ENCODE assay signal across 8 mouse cellular contexts in the genomic region with DNA sequence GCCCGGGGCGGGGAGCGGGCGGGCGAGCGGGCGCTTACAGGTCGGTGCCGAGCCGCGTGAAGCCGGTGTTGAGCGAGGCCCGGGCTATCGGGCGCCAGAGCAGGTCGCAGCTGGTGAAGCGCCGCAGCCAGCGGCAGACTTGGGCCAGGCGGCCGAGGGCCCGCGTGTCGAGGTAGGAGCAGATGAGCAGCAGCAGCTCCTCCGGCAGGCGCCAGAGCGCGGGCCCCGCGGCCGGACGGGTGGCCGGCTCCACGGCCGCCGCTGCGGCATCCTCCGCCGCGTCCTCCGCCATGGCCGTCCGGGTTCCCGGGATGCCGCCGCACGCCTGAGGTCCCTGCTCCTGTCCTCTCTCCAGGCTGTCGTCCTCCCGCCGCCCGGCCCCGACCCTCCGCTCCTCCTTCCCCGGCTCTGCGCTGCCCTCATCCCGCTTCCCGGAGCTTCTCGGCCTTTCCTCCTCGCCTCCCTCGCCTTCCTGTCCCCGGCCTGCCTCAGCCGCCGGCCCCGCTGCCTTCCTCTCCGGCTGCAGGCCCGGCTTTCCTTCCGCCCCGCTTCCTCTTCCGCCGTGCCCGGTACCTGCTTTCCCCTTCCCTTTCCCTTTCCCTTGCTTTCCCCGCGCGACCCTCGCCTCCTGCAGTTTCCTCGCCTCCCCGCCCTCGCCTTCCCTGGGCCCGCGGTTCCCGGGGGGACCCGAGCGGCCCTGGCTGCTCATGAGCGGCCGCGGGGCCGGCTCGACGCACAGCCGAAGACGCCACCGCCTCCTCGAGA. TPM values are rescaled to one million over a fixed set of nuclear protein-coding genes. Genes with fewer than 3 reads are reported as not detected.
DNase-seq lines count a peak whose midpoint lies in the region; ATAC-seq and TF ChIP-seq lines count a peak whose summit lies in the region.

A gene (minus strand): TSS at position 575 of the 765 bp plus-strand sequence.

- TF ChIP-seq CTCF in bone marrow, adult 2 months (IDR thresholded peaks at IDR 0.05; ENCODE audit: control insufficient read depth, insufficient read depth, low read length) = no peak
- TF ChIP-seq CTCF in embryonic fibroblast, embryonic 13.5 days (IDR thresholded peaks at IDR 0.05; ENCODE audit: borderline replicate concordance, insufficient read depth, low read length) = no peak
- TF ChIP-seq CTCF in spleen, adult 2 months (IDR thresholded peaks at IDR 0.05; ENCODE audit: extremely low read depth, insufficient read depth, insufficient read length, insufficient replicate concordance) = no peak

- peak; percentile 84 for ATAC-seq in kidney, embryonic 14.5 days (ENCODE audit: low FRiP score, low TSS enrichment)
- ATAC-seq in limb, embryonic 13.5 days (ENCODE audit: low FRiP score, low read depth) = peak; percentile 83
- peak; percentile 90 for ATAC-seq in midbrain, embryonic 14.5 days (ENCODE audit: low FRiP score, low TSS enrichment)

- peak within 1 kb of the TSS; percentile 72 for H3K4me3 ChIP-seq in bone marrow, adult 2 months (replicated peaks; ENCODE audit: control insufficient read depth, low read depth, low read length)
- peak within 1 kb of the TSS; percentile 58 for H3K4me3 ChIP-seq in embryonic fibroblast, embryonic 13.5 days (ENCODE audit: insufficient read depth, low read length)
- H3K4me3 ChIP-seq in heart, embryonic 10.5 days = peak within 1 kb of the TSS; percentile 93
- peak within 1 kb of the TSS; percentile 92 for H3K4me3 ChIP-seq in kidney, embryonic 14.5 days (ENCODE audit: low read length)
- peak within 1 kb of the TSS; percentile 90 for H3K4me3 ChIP-seq in limb, embryonic 13.5 days
- peak within 1 kb of the TSS; percentile 78 for H3K4me3 ChIP-seq in midbrain, embryonic 14.5 days (replicated peaks; ENCODE audit: low read depth, low read length)
- peak within 1 kb of the TSS; percentile 98 for H3K4me3 ChIP-seq in spleen, adult 2 months (ENCODE audit: extremely low read depth, insufficient read depth, insufficient read length)

- peak within 1 kb of the TSS; percentile 99 for H3K9ac ChIP-seq in kidney, embryonic 14.5 days (ENCODE audit: low read depth, low read length)
- peak within 1 kb of the TSS; percentile 99 for H3K9ac ChIP-seq in limb, embryonic 13.5 days
- H3K9ac ChIP-seq in midbrain, embryonic 14.5 days (replicated peaks; ENCODE audit: low read length) = peak within 1 kb of the TSS; percentile 98

- WGBS in bone marrow, adult 2 months = under 1% methylated on average over 63 of the region's 94 CpGs
- under 1% methylated on average over 83 of the region's 94 CpGs for WGBS in heart, embryonic 10.5 days
- under 1% methylated on average over 62 of the region's 94 CpGs for WGBS in kidney, embryonic 14.5 days
- WGBS in limb, embryonic 13.5 days = under 1% methylated on average over 93 of the region's 94 CpGs
- whole genome bisulfite sequencing in midbrain, embryonic 14.5 days = under 1% methylated on average over 91 of the region's 94 CpGs
- under 1% methylated on average over 88 of the region's 94 CpGs for WGBS in spleen, adult 2 months

- no peaks in the 10 kb centered on the region for H3K27me3 ChIP-seq in heart, embryonic 10.5 days (ENCODE audit: insufficient read depth, poor library complexity, severe bottlenecking)
- no peaks in the 10 kb centered on the region for H3K27me3 ChIP-seq in kidney, embryonic 14.5 days (ENCODE audit: control insufficient read depth, insufficient read depth, low read length)
- H3K27me3 ChIP-seq in limb, embryonic 13.5 days = no peaks in the 10 kb centered on the region
- no peaks in the 10 kb centered on the region for H3K27me3 ChIP-seq in midbrain, embryonic 14.5 days (ENCODE audit: control insufficient read depth, insufficient read depth, low read length)
- H3K27me3 ChIP-seq in spleen, adult 2 months (ENCODE audit: control insufficient read depth, insufficient read depth, low read length) = no peaks in the 10 kb centered on the region

- H3K4me1 ChIP-seq in bone marrow, adult 2 months (ENCODE audit: control insufficient read depth, insufficient read depth, low read length) = peaks cover 3% of the 10 kb centered on the region
- H3K4me1 ChIP-seq in embryonic fibroblast, embryonic 13.5 days (ENCODE audit: control insufficient read depth, insufficient read depth, low read length) = 0 out of 2 replicates have a peak, but pooled peaks cover 5% of the 10 kb centered on the region
- H3K4me1 ChIP-seq in heart, embryonic 10.5 days = peaks cover 37% of the 10 kb centered on the region
- peaks cover 29% of the 10 kb centered on the region for H3K4me1 ChIP-seq in kidney, embryonic 14.5 days (ENCODE audit: control insufficient read depth, insufficient read depth, low read length)
- peaks cover 42% of the 10 kb centered on the region for H3K4me1 ChIP-seq in limb, embryonic 13.5 days
- peaks cover 28% of the 10 kb centered on the region for H3K4me1 ChIP-seq in midbrain, embryonic 14.5 days (ENCODE audit: control insufficient read depth, insufficient read depth, low read length)
- peaks cover 3% of the 10 kb centered on the region; the same call in 1 of the 2 replicates for H3K4me1 ChIP-seq in spleen, adult 2 months (ENCODE audit: control insufficient read depth, insufficient read depth, insufficient read length)

- peak within 1 kb of the TSS; percentile 77 for H3K4me2 ChIP-seq in kidney, embryonic 14.5 days (replicated peaks; ENCODE audit: low read depth, low read length)
- H3K4me2 ChIP-seq in limb, embryonic 13.5 days (replicated peaks) = peak within 1 kb of the TSS; percentile 72
- H3K4me2 ChIP-seq in midbrain, embryonic 14.5 days (ENCODE audit: low read length) = peak within 1 kb of the TSS; percentile 74

- no peaks in the 10 kb centered on the region for H3K36me3 ChIP-seq in heart, embryonic 10.5 days
- no peaks in the 10 kb centered on the region for H3K36me3 ChIP-seq in kidney, embryonic 14.5 days (ENCODE audit: control insufficient read depth, insufficient read depth, low read length)
- no peaks in the 10 kb centered on the region for H3K36me3 ChIP-seq in limb, embryonic 13.5 days
- H3K36me3 ChIP-seq in midbrain, embryonic 14.5 days (ENCODE audit: control insufficient read depth, insufficient read depth, low read length) = no peaks in the 10 kb centered on the region
- no peaks in the 10 kb centered on the region for H3K36me3 ChIP-seq in spleen, adult 2 months (ENCODE audit: control insufficient read depth, insufficient read depth, low read length)

- peak within 1 kb of the TSS; percentile 83 for H3K27ac ChIP-seq in bone marrow, adult 2 months (ENCODE audit: control insufficient read depth, insufficient read depth, low read depth, low read length, poor library complexity)
- H3K27ac ChIP-seq in embryonic fibroblast, embryonic 13.5 days (ENCODE audit: insufficient read depth, low read length) = peak within 1 kb of the TSS; percentile 62
- H3K27ac ChIP-seq in heart, embryonic 10.5 days = peak within 1 kb of the TSS; percentile 100
- H3K27ac ChIP-seq in kidney, embryonic 14.5 days (ENCODE audit: low read depth, low read length) = peak within 1 kb of the TSS; percentile 97
- H3K27ac ChIP-seq in limb, embryonic 13.5 days = peak within 1 kb of the TSS; percentile 97
- H3K27ac ChIP-seq in midbrain, embryonic 14.5 days (replicated peaks; ENCODE audit: low read depth, low read length) = peak within 1 kb of the TSS; percentile 96
- H3K27ac ChIP-seq in spleen, adult 2 months (ENCODE audit: insufficient read depth, low read length) = peak within 1 kb of the TSS; percentile 98

- peak; percentile 78 to 81 for DNase-seq in B cell, adult 2 months
- DNase-seq in heart, embryonic 10.5 days (ENCODE audit: low spot score) = peak; percentile 87
- peak; percentile 85 for DNase-seq in midbrain, embryonic 14.5 days
- peak; percentile 47 to 58 for DNase-seq in spleen, adult 2 months (ENCODE audit: low read depth in 1 of 2, low spot score in 2 of 2)

- no peaks in the 10 kb centered on the region for H3K9me3 ChIP-seq in heart, embryonic 10.5 days
- H3K9me3 ChIP-seq in kidney, embryonic 14.5 days (ENCODE audit: control insufficient read depth, low read length) = no peaks in the 10 kb centered on the region
- H3K9me3 ChIP-seq in limb, embryonic 13.5 days = no peaks in the 10 kb centered on the region
- H3K9me3 ChIP-seq in midbrain, embryonic 14.5 days (ENCODE audit: control insufficient read depth, low read length) = no peaks in the 10 kb centered on the region

- TF ChIP-seq POLR2A in bone marrow, adult 2 months (IDR thresholded peaks at IDR 0.05; ENCODE audit: borderline replicate concordance, control insufficient read depth, low read depth, low read length) = peak; percentile 86; the same call in 1 of the 2 replicates
- TF ChIP-seq POLR2A in embryonic fibroblast, embryonic 13.5 days (IDR thresholded peaks at IDR 0.05; ENCODE audit: low read depth, low read length) = peak; percentile 80
- peak; percentile 77 for TF ChIP-seq POLR2A in spleen, adult 2 months (IDR thresholded peaks at IDR 0.05; ENCODE audit: low read depth, low read length)

RNA-seq across cellular contexts. Expression of the gene that starts here (rescaled TPM):
- polyA plus RNA-seq in bone marrow, adult 2 months (2011; ENCODE audit: insufficient read depth, insufficient read length, low replicate concordance, missing spikeins) = 22.4 and 26.2 TPM in 2 replicates
- 13.4 and 18.0 TPM in 2 replicates for polyA plus RNA-seq in embryonic fibroblast, embryonic 13.5 days (2011; ENCODE audit: insufficient read length, low read depth, missing spikeins)
- polyA plus RNA-seq in heart, embryonic 10.5 days (2016; fragmentation: Nextera tagmentation; extraction: Ambion mirVana) = 5.5 and 6.0 TPM in 2 replicates
- 7.2 and 8.3 TPM in 2 replicates for polyA plus RNA-seq in kidney, embryonic 14.5 days (2014; fragmentation: Nextera tagmentation; extraction: Ambion mirVana)
- polyA plus RNA-seq in limb, embryonic 13.5 days (2015; fragmentation: Nextera tagmentation; extraction: Ambion mirVana) = 4.5 and 5.6 TPM in 2 replicates
- polyA plus RNA-seq in midbrain, embryonic 14.5 days (2014; fragmentation: Nextera tagmentation; extraction: Ambion mirVana) = 5.6 and 8.1 TPM in 2 replicates
- 81.4 and 113 TPM in 2 replicates for polyA plus RNA-seq in spleen, adult 2 months (2012; rRNA removed)

Comparison
In these comparisons a context has a peak if more than half of its experiments do, and no peak if none do; other contexts are left out.
1. Peak in every context shown above with its lines: DNase-seq, ATAC-seq, H3K4me3 ChIP-seq and H3K27ac ChIP-seq.